Mouse (Mus musculus): ENCODE data around the gene Fgfr2. TPM values are rescaled to one million over a fixed set of nuclear protein-coding genes. Genes with fewer than 3 reads are reported as not detected.
A peak's percentile ranks its signal among the peaks of the same experiment; 100 is the strongest.

Gene Fgfr2
- total and polyA plus RNA-seq, 2 experiments from 2014 or later = 17.1 to 47.6 TPM

GRCm38 (mm10) chr7:132267721-132268498 is 855.2 kb downstream of the Fgfr2 start:
- Histone ChIP-seq H3K27ac (ENCODE audit: low read depth, low read length) (no peak overlapping the region), H3K27me3 (ENCODE audit: insufficient read depth, low read length) (no peaks in the 10 kb centered on the region), H3K9me3 (ENCODE audit: low read length) (no peaks in the 10 kb centered on the region), H3K36me3 (ENCODE audit: insufficient read depth) (no peaks in the 10 kb centered on the region), H3K4me1 (ENCODE audit: insufficient read depth) (peaks cover 7% of the 10 kb centered on the region; the same call in 1 of the 2 replicates), H3K4me2 (ENCODE audit: low read depth) (no peak overlapping the region), H3K9ac (no peak overlapping the region), H3K4me3 (ENCODE audit: low read depth, low read length) (no peak overlapping the region)
- WGBS = 94% methylated on average over 4 of the region's 4 CpGs
- no peak for TF ChIP-seq CTCF (IDR thresholded peaks at IDR 0.05; ENCODE audit: low read depth)
- ATAC-seq (no peak), DNase-seq (no peak)

- Histone ChIP-seq H3K27me3 (ENCODE audit: insufficient read depth, low read length) (no peaks in the 10 kb centered on the region), H3K9me3 (ENCODE audit: low read length) (no peaks in the 10 kb centered on the region), H3K4me2 (ENCODE audit: low read depth) (no peak overlapping the region), H3K9ac (no peak overlapping the region), H3K36me3 (ENCODE audit: insufficient read depth) (no peaks in the 10 kb centered on the region), H3K4me1 (ENCODE audit: insufficient read depth) (peaks cover 7% of the 10 kb centered on the region; the same call in 1 of the 2 replicates), H3K4me3 (ENCODE audit: low read depth, low read length) (no peak overlapping the region), H3K27ac (ENCODE audit: low read depth, low read length) (no peak overlapping the region)
- ATAC-seq (peak; percentile 61; the same call in 1 of the 2 replicates), DNase-seq (peak; percentile 56)
- no peak for TF ChIP-seq CTCF (IDR thresholded peaks at IDR 0.05; ENCODE audit: low read depth)
- 43% methylated on average over 3 of the region's 3 CpGs for WGBS
These were observed 858.4 kb downstream of the Fgfr2 start for GRCm38 (mm10) chr7:132264763-132265162.

DNA sequence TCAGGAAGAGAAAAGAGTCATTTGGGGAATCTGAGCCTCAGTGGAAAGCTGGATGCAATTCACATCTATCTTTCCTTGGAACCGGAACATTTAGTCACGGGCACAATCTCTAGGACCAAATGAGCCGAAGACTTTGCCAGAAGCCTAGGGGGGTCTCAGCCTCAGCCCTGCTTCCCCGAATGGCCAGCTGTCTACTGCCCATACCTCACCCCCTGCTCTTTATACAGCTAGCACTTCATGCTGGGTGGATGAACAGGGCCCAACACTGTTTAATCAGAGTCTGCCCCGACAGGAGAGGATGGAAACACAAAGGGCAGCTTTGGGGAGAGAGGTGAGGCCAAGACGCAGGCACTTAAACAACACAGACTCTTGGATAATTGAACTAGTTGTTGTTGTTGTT is 860.0 kb downstream of the Fgfr2 start:
- Histone ChIP-seq H3K4me2 (ENCODE audit: low read depth) (no peak overlapping the region), H3K36me3 (ENCODE audit: insufficient read depth) (no peaks in the 10 kb centered on the region), H3K9ac (no peak overlapping the region), H3K4me3 (ENCODE audit: low read depth, low read length) (no peak overlapping the region), H3K4me1 (ENCODE audit: insufficient read depth) (peaks cover 7% of the 10 kb centered on the region), H3K27me3 (ENCODE audit: insufficient read depth, low read length) (no peaks in the 10 kb centered on the region), H3K27ac (ENCODE audit: low read depth, low read length) (no peak overlapping the region), H3K9me3 (ENCODE audit: low read length) (no peaks in the 10 kb centered on the region)
- DNase-seq (no peak), ATAC-seq (no peak)
- WGBS = 17% methylated on average over 6 of the region's 6 CpGs
- TF ChIP-seq CTCF (IDR thresholded peaks at IDR 0.05; ENCODE audit: low read depth) = no peak

GRCm38 (mm10) chr7:132262696-132263095 is 860.5 kb downstream of the Fgfr2 start:
- Histone ChIP-seq H3K4me1 (ENCODE audit: insufficient read depth) (peaks cover 7% of the 10 kb centered on the region), H3K9me3 (ENCODE audit: low read length) (no peaks in the 10 kb centered on the region), H3K4me2 (ENCODE audit: low read depth) (no peak overlapping the region), H3K9ac (no peak overlapping the region), H3K36me3 (ENCODE audit: insufficient read depth) (no peaks in the 10 kb centered on the region), H3K27me3 (ENCODE audit: insufficient read depth, low read length) (no peaks in the 10 kb centered on the region), H3K4me3 (ENCODE audit: low read depth, low read length) (no peak overlapping the region), H3K27ac (ENCODE audit: low read depth, low read length) (no peak overlapping the region)
- ATAC-seq (no peak), DNase-seq (no peak)
- 34% methylated on average over 6 of the region's 6 CpGs for WGBS
- no peak for TF ChIP-seq CTCF (IDR thresholded peaks at IDR 0.05; ENCODE audit: low read depth)

GRCm38 (mm10) chr7:132261885-132262284 is 861.3 kb downstream of the Fgfr2 start:
- Histone ChIP-seq H3K4me3 (ENCODE audit: low read depth, low read length) (no peak overlapping the region), H3K4me1 (ENCODE audit: insufficient read depth) (peaks cover 7% of the 10 kb centered on the region), H3K4me2 (ENCODE audit: low read depth) (no peak overlapping the region), H3K36me3 (ENCODE audit: insufficient read depth) (no peaks in the 10 kb centered on the region), H3K27ac (ENCODE audit: low read depth, low read length) (no peak overlapping the region), H3K9me3 (ENCODE audit: low read length) (no peaks in the 10 kb centered on the region), H3K27me3 (ENCODE audit: insufficient read depth, low read length) (no peaks in the 10 kb centered on the region), H3K9ac (no peak overlapping the region)
- WGBS = 53% methylated on average over 3 of the region's 3 CpGs
- ATAC-seq = no peak
- TF ChIP-seq CTCF (IDR thresholded peaks at IDR 0.05; ENCODE audit: low read depth) = no peak
- DNase-seq = no peak

GRCm38 (mm10) chr7:132260632-132261031 is 862.5 kb downstream of the Fgfr2 start:
- Histone ChIP-seq H3K9ac (no peak overlapping the region), H3K36me3 (ENCODE audit: insufficient read depth) (no peaks in the 10 kb centered on the region), H3K4me1 (ENCODE audit: insufficient read depth) (peaks cover 7% of the 10 kb centered on the region), H3K27me3 (ENCODE audit: insufficient read depth, low read length) (no peaks in the 10 kb centered on the region), H3K4me2 (ENCODE audit: low read depth) (no peak overlapping the region), H3K27ac (ENCODE audit: low read depth, low read length) (no peak overlapping the region), H3K4me3 (ENCODE audit: low read depth, low read length) (no peak overlapping the region), H3K9me3 (ENCODE audit: low read length) (no peaks in the 10 kb centered on the region)
- no peak for DNase-seq
- no peak for ATAC-seq
- no peak for TF ChIP-seq CTCF (IDR thresholded peaks at IDR 0.05; ENCODE audit: low read depth)
- 72% methylated on average over 5 of the region's 5 CpGs for WGBS

DNA sequence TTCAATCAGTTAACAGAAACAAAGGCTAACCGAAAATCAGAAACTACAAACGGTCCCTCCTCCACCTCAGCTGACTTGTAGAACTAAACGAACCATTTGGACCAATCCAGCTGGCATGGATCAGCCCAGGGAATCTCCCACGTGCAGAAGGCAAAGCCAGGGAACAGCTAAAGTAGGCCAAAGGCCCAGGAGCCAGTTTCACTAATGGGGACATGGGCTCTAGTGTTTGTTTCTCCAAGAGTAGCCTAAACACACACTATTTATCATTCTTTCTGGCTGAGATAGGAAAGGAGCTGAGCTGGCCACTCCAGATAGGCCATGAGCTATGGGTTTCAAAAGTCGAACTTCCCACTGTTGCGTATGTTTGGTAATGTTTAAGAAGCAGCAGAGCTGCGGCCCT is 864.3 kb downstream of the Fgfr2 start:
- H3K27ac ChIP-seq (ENCODE audit: low read depth, low read length) = no peak overlapping the region
- H3K4me2 ChIP-seq (ENCODE audit: low read depth) = no peak overlapping the region
- 44% methylated on average over 7 of the region's 7 CpGs for WGBS
- no peak for TF ChIP-seq CTCF (IDR thresholded peaks at IDR 0.05; ENCODE audit: low read depth)
- H3K4me1 ChIP-seq (ENCODE audit: insufficient read depth) = no peaks in the 10 kb centered on the region; the same call in 1 of the 2 replicates
- H3K9ac ChIP-seq = no peak overlapping the region
- ATAC-seq = no peak; the same call in 1 of the 2 replicates
- no peaks in the 10 kb centered on the region for H3K36me3 ChIP-seq (ENCODE audit: insufficient read depth)
- H3K27me3 ChIP-seq (ENCODE audit: insufficient read depth, low read length) = no peaks in the 10 kb centered on the region
- no peak for DNase-seq
- H3K4me3 ChIP-seq (ENCODE audit: low read depth, low read length) = no peak overlapping the region
- no peaks in the 10 kb centered on the region for H3K9me3 ChIP-seq (ENCODE audit: low read length)

Data from forebrain, postnatal 0 days (tissue).